Mouse (Mus musculus) forebrain, embryonic 11.5 days (tissue): ENCODE data around the gene Rfwd3. TPM values are rescaled to one million over a fixed set of nuclear protein-coding genes. Genes with fewer than 3 reads are reported as not detected.
"Not testable (repeated sequence)": the region's sequence is repeated elsewhere in the genome, so short reads cannot be mapped to it uniquely, and the experiment has no call there.

Experiments used
- ATAC-seq: fragments of 200-750 bp; cut with Nextera tagmentation; replicated peaks from 2 replicates; pipeline ENCODE4 v1.8.0; 2017; ENCODE audit warnings: moderate TSS enrichment; ENCODE audit not compliant: low FRiP score
- DNase-seq: peaks from one replicate; pipeline ENCODE4 v3.0.0-alpha.2; 2017; ENCODE audit warnings: low spot score
- H3K27ac ChIP-seq: fragments of 300-500 bp; sonication (generic); 2 replicates; pipeline ENCODE4 v1.5.1; 2014; ENCODE audit warnings: low read depth, low read length
- H3K27me3 ChIP-seq: fragments of 300-500 bp; sonication (generic); 2 replicates; pipeline ENCODE4 v1.6.1; 2014; ENCODE audit warnings: mild to moderate bottlenecking, low read length, mixed read lengths; ENCODE audit not compliant: control insufficient read depth, insufficient read depth
- H3K36me3 ChIP-seq: fragments of 300-500 bp; sonication (generic); 2 replicates; pipeline ENCODE4 v1.6.1; 2014; ENCODE audit warnings: mild to moderate bottlenecking, low read length, moderate library complexity, mixed read lengths; ENCODE audit not compliant: control insufficient read depth, insufficient read depth
- H3K4me1 ChIP-seq: fragments of 300-500 bp; sonication (generic); replicated peaks from 2 replicates; pipeline ENCODE4 v1.6.1; 2014; ENCODE audit warnings: low read length, mixed read lengths; ENCODE audit not compliant: control insufficient read depth, insufficient read depth
- H3K4me2 ChIP-seq: fragments of 300-500 bp; sonication (generic); 2 replicates; pipeline ENCODE4 v1.6.1; 2014; ENCODE audit warnings: low read depth, mild to moderate bottlenecking, low read length, moderate library complexity, mixed read lengths; ENCODE audit not compliant: severe bottlenecking
- H3K4me3 ChIP-seq: fragments of 300-500 bp; sonication (generic); 2 replicates; pipeline ENCODE4 v1.5.1; 2014; ENCODE audit warnings: low read depth, low read length
- H3K9ac ChIP-seq: fragments of 300-500 bp; sonication (generic); 2 replicates; pipeline ENCODE4 v1.6.1; 2014; ENCODE audit warnings: low read length
- H3K9me3 ChIP-seq: fragments of 300-500 bp; sonication (generic); 2 replicates; pipeline ENCODE4 v1.6.1; 2016; ENCODE audit warnings: low read length, mixed read lengths; ENCODE audit not compliant: control insufficient read depth
- WGBS: fragments of 180-500 bp; shearing (Covaris S2); extraction: QIAGEN DNeasy Blood & Tissue Kit; methylation state at CpG from one replicate; pipeline ENCODE4 v1.1.7; 2014; 5-methylcytosine and 5-hydroxymethylcytosine counted together
- polyA plus RNA-seq: library from polyadenylated mRNA; unstranded; fragments of >200 nt; fragmentation: Nextera tagmentation; extraction: Ambion mirVana; gene quantifications from 2 replicates; pipeline ENCODE4 v1.2.1, GENCODE M21; 2014

Rfwd3 gene
- polyA plus RNA-seq, 1 experiment from 2014 or later, result 97.3 TPM

GRCm38 (mm10) chr8:111299363-111299820, 630 bp downstream of the Rfwd3 start:
- Histone ChIP-seq H3K4me1 (peaks cover 4% of the 10 kb centered on the region), H3K36me3 (peaks cover under 1% of the 10 kb centered on the region), H3K27ac (peak overlapping the region; percentile 80), H3K4me3 (peak overlapping the region; percentile 94), H3K27me3 (no peaks in the 10 kb centered on the region), H3K9me3 (no peaks in the 10 kb centered on the region), H3K9ac (peak overlapping the region; percentile 97), H3K4me2 (peak overlapping the region; percentile 54)
- ATAC-seq (peak; percentile 4; the same call in 1 of the 2 replicates), DNase-seq (peak; percentile 81)
- WGBS, result 0% methylated on average over 28 of the region's 28 CpGs

- ATAC-seq, result no peak
- no peak overlapping the region; the same call in 1 of the 2 replicates for H3K4me2 ChIP-seq
- H3K27ac ChIP-seq, result no peak overlapping the region
- no peak for DNase-seq
- 82% methylated on average over 1 of the region's 1 CpGs for WGBS
- H3K9me3 ChIP-seq, result no peaks in the 10 kb centered on the region
- peaks cover 4% of the 10 kb centered on the region for H3K4me1 ChIP-seq
- H3K9ac ChIP-seq, result no peak overlapping the region; the same call in 1 of the 2 replicates
- H3K4me3 ChIP-seq, result 0 out of 2 replicates have a peak overlapping the region, but pooled peaks have one; percentile 4
- peaks cover 3% of the 10 kb centered on the region for H3K36me3 ChIP-seq
- no peaks in the 10 kb centered on the region for H3K27me3 ChIP-seq
Observed at GRCm38 (mm10) chr8:111298011-111298410, 2.0 kb downstream of the Rfwd3 start.

- Histone ChIP-seq H3K36me3 (peaks cover 17% of the 10 kb centered on the region), H3K4me3 (no peak overlapping the region), H3K9ac (no peak overlapping the region), H3K4me1 (no peaks in the 10 kb centered on the region), H3K4me2 (no peak overlapping the region), H3K27me3 (no peaks in the 10 kb centered on the region), H3K27ac (no peak overlapping the region), H3K9me3 (no peaks in the 10 kb centered on the region)
- WGBS, result over 99% methylated on average over 7 of the region's 7 CpGs
- no peak for ATAC-seq
- no peak for DNase-seq
Observed at GRCm38 (mm10) chr8:111291733-111292132, 8.3 kb downstream of the Rfwd3 start.

GRCm38 (mm10) chr8:111290586-111290985, 9.4 kb downstream of the Rfwd3 start:
- 93% methylated on average over 7 of the region's 7 CpGs for WGBS

GRCm38 (mm10) chr8:111285603-111286002, 14.4 kb downstream of the Rfwd3 start:
- Histone ChIP-seq H3K4me3 (no peak overlapping the region), H3K27me3 (no peaks in the 10 kb centered on the region), H3K36me3 (peaks cover 28% of the 10 kb centered on the region), H3K4me2 (no peak overlapping the region), H3K9ac (no peak overlapping the region), H3K9me3 (no peaks in the 10 kb centered on the region), H3K4me1 (no peaks in the 10 kb centered on the region), H3K27ac (no peak overlapping the region)
- ATAC-seq (no peak), DNase-seq (no peak)
- WGBS, result 93% methylated on average over 4 of the region's 4 CpGs

More at GRCm38 (mm10) chr8:111290586-111290985, 9.4 kb downstream of the Rfwd3 start:
- DNase-seq, result no peak
- Histone ChIP-seq H3K9me3 (no peaks in the 10 kb centered on the region), H3K36me3 (peaks cover 24% of the 10 kb centered on the region), H3K4me2 (no peak overlapping the region), H3K4me3 (no peak overlapping the region), H3K27me3 (no peaks in the 10 kb centered on the region), H3K9ac (no peak overlapping the region), H3K27ac (no peak overlapping the region), H3K4me1 (no peaks in the 10 kb centered on the region)
- ATAC-seq, result no peak

GRCm38 (mm10) chr8:111282093-111282492, 17.9 kb downstream of the Rfwd3 start:
- DNase-seq, result no peak
- H3K9me3 ChIP-seq, result no peaks in the 10 kb centered on the region
- H3K27me3 ChIP-seq, result no peaks in the 10 kb centered on the region
- H3K4me1 ChIP-seq, result no peaks in the 10 kb centered on the region
- H3K27ac ChIP-seq, result no peak overlapping the region
- no peak overlapping the region for H3K9ac ChIP-seq
- H3K4me3 ChIP-seq, result no peak overlapping the region
- no peak overlapping the region for H3K4me2 ChIP-seq
- ATAC-seq, result no peak
- WGBS, result 98% methylated on average over 3 of the region's 3 CpGs
- H3K36me3 ChIP-seq, result peaks cover 16% of the 10 kb centered on the region

- no peak for ATAC-seq
Observed at GRCm38 (mm10) chr8:111268277-111268676, 31.7 kb downstream of the Rfwd3 start.

GRCm38 (mm10) chr8:111266161-111266560, 33.9 kb downstream of the Rfwd3 start:
- not testable (repeated sequence) for H3K27me3 ChIP-seq, H3K36me3 ChIP-seq, H3K4me2 ChIP-seq, DNase-seq, H3K4me1 ChIP-seq, H3K27ac ChIP-seq, H3K9me3 ChIP-seq, H3K9ac ChIP-seq, ATAC-seq, H3K4me3 ChIP-seq
- WGBS, result 74% methylated on average over 7 of the region's 7 CpGs

More at GRCm38 (mm10) chr8:111268277-111268676, 31.7 kb downstream of the Rfwd3 start:
- Histone ChIP-seq H3K4me1 (no peaks in the 10 kb centered on the region), H3K27ac (no peak overlapping the region), H3K9me3 (no peaks in the 10 kb centered on the region), H3K27me3 (no peaks in the 10 kb centered on the region), H3K9ac (no peak overlapping the region), H3K4me3 (no peak overlapping the region), H3K36me3 (peaks cover under 1% of the 10 kb centered on the region; the same call in 1 of the 2 replicates), H3K4me2 (no peak overlapping the region)
- 83% methylated on average over 2 of the region's 2 CpGs for WGBS
- DNase-seq, result no peak

GRCm38 (mm10) chr8:111264693-111265220, 35.3 kb downstream of the Rfwd3 start:
- Histone ChIP-seq H3K4me1 (no peaks in the 10 kb centered on the region), H3K9ac (no peak overlapping the region), H3K27ac (no peak overlapping the region), H3K4me3 (no peak overlapping the region), H3K9me3 (no peaks in the 10 kb centered on the region), H3K36me3 (no peaks in the 10 kb centered on the region), H3K4me2 (no peak overlapping the region), H3K27me3 (no peaks in the 10 kb centered on the region)
- DNase-seq, result no peak
- ATAC-seq, result no peak
- 82% methylated on average over 2 of the region's 2 CpGs for WGBS
